Mouse (Mus musculus) ovary, postnatal 14 days (tissue): Measurements from ENCODE around the gene Cep63.

Experiments used
- DNase-seq: peaks from one replicate; pipeline ENCODE4 v3.0.0; 2022; ENCODE audit warnings: low spot score

The Cep63 gene

DNA sequence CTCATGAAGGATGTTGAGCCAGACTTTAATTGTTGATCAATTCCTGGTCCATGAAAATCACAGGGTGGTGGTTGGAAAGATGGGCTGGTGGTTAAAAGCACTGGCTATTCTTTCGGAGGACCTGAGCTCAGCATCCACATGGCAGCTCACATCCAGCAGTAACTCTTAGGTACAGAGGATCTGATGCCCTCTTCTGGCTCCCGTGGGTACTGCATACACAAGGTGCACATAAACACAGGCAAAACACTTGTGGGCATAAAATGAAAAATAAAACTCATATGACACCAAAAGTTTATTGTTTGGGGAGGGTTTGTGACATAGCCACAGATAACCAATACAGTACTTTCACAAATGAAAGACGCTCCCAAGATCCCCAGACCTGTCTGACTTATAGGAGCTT, 67.9 kb downstream of the Cep63 start:
- DNase-seq, result no peak

DNA sequence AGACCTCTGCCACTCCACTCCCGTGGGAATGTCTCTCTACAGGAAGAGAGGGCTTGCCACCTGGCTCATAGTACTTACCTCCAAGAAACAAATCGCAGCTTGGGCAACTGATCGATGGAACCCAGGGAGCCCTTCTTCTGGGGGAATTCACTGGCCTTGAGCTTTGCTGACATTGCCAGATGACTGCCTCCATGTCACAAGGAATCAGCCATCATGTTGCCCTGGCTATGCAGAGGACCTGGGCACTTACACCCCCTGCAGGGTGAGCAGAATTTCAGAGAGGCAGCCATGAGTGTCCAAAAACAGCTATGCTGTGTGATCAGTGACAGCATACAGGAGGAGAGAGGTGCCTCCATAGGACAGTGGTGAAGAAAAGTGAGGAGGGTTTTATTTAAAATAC, 72.6 kb downstream of the Cep63 start:
- DNase-seq, result no peak

DNA sequence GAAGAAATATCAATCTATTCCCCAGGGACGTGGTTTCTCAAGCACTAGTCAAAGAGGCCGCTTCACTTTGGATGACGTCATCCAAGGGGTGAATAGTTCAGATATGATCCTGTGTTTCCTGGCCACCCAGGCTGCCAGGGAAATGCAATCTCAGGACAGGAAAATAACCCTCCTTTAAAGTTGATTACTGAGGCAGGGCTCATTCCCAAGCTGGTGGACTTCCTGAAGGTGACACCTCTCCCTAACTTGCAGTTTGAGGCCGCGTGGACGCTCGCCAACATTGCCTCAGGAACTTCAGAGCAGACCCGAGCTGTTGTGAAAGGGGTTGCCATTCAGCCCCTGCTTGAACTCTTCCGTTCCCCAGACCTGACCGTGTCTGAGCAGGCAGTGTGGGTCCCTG, 74.6 kb downstream of the Cep63 start:
- no peak for DNase-seq

DNA sequence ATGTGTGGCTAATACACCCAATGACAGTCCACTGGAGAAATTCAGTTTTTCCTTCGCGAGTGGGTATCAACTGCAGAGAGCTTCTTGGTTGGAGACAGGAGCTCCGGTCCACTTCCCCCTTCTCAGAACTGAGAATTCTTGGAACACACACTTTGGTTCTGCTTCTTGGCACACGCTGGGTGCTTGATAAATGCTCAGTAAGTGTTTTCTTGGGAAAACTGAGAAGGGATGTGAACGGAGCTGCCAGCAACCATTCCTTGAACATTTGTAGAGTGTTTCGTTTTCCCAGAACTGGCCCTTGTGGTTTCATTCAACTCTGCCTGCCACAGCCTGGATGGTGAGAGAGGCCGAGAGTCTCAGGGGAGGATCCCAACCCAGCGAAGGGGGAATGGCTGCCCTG, 77.1 kb downstream of the Cep63 start:
- DNase-seq, result no peak

DNA sequence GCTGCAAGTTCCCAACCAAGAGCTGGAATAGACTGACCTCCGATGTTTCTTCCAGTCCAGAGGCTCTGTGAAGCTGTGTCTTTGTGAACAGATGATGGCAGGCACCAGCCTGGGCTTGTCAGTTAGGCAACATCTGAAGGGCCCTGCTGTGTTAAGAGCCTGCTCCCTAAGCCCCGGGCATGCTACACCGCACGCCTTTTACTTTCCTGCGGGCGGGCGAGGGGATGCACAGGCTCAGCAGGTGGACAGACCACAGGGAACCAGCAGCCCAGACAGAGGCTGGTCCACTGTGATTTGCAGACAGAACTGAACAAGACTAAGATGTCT, 79.3 kb downstream of the Cep63 start:
- DNase-seq, result no peak

DNA sequence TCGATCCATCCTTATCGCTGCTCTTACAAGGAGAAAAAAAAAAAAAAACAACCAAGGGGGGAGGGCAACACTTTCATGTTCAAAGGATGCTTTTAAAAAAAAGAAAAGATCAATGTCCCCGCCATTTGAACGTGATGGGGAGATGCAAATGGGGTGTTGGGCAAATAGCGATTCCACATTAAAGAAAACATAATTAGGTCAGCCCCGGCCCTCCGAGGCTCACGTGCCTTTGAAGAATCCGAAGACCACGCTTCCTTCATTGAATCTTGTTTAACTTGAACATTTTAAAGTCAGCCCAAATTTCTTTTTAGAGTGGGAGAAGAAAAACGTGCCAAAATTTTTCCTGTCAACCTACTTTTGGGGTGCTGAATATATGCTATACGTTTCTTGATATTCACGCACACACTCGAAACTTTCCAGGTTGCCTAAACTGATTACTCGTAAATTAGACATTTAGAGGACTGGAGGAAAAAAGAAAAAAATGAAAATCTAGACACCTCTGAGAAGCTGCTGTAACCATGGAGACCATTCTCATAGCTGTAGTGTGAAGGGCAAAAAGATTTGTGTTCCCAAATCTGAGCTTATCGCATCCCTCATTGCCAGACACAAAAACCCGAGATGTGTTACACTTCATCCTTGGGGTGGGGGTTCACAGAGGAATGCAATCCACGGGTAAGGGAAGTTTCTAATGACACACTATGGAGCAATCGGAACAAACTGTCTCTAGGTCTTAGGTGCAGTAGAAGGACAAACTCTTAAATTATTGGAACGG, 79.9 kb downstream of the Cep63 start:
- DNase-seq, result no peak

DNA sequence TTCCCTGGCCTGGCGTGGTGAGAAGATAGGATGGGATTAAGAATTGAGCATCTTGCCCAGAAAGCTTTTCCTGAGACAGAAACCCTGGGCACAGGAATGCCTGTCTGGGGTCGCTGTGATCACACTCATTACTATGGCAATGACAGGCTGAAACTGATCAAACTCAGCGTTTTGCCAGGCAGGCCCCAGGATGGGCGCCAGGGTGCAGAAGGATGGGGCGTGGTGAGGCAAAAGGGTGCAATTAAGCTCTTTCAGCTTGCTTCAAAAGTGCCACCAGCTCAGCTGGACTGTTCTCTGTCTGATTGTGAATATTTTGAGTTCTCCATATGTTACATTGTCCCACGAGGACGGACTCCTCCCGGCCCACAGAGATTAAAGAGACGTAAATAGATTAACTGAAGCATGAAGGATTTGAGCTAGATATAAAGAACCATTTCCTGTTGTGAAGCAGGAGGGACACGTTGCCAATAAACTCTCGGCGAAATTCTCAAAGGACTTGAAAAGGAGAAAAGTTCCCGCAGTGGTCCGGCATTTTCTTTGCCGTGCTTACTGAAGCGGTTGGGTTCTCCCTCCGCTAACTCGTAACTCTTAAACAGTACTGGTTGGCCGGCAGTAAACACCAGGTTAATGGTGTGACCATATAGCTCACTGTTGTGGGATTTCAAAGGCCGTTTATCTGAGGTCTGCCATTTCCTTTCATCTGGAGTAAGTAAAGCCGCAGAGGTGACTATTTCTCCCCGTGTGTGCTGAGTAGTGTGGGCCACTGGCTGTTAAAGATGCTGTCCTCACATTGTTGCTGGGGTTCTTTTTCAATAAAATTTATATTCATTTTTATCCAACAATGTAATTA, 80.7 kb downstream of the Cep63 start:
- DNase-seq, result no peak

DNA sequence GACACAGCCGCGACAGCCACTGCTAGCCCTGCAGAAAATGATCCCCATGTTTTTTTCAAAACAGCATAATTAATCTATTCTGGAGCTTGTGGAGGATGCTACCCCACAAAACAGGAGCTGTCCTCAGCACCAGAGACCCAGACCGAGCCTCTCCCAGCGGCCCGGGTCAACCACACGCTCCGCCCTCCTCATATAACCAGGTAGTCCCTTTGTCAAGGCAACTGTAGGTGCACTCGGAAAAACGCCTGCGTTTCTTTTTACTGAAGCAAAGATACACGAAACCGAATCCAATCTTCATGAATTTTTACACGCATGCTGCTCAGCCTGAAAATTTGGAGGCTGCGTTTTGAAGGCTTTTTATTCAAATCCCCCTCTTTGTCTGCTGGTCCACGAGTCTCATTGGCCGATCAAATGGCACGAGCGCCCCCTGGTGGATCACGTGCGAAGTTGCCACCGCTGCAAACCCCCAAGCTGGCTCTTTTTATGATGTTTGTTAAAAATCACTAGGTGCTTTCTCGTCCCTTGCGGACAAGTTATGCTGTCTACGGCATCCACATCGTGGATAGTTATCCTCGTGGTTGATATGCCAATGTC, 81.5 kb downstream of the Cep63 start:
- DNase-seq, result peak; percentile 78

DNA sequence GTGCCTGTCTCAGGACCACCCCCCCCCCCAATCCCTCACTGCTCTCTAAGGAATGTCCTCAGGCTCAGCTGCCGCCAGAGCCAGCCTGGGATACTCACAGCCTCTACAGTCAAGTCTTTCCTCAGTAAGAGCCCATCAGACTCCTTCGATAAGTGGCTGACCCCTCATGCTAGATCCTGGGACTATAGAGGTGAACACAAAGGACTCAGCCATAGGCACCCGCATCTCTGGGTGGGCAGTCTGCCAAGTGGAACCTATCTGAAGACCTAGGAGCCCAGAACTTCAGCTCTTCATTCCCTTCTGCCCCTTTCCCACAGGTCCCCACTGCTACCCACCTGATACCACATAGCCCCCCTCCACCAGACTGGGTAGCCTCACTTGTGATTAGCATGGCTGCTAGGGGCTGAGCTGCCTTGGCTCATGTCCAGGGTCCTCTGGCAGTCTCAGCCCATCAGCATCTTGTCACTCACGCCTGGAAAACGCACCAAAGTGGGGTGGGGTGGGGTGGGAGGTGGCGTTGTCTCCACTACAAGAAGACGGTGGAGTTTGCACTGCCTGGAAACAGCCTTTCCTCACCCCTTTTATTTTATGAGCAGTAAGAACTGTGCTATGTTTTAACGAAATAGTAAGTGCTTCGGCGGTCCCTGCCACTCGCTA, 82.1 kb downstream of the Cep63 start:
- DNase-seq, result no peak

DNA sequence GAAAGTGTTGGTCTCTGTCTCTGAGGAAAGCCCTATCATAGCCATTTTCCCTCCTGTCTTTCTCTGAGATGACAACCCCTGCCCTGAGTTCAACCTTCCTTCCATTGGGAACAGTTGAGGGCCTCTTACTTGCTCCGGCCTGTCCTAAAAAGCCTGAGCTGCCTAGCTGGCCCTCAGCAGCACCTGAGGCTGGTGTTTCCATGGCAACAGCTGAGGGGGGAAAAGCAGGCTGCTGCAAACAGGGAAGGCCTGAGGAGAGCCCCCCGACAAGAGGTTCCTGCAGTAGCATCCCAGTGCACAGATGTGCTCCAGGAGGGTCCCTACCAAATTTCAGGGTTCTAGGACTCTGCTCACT, 82.6 kb downstream of the Cep63 start:
- no peak for DNase-seq

DNA sequence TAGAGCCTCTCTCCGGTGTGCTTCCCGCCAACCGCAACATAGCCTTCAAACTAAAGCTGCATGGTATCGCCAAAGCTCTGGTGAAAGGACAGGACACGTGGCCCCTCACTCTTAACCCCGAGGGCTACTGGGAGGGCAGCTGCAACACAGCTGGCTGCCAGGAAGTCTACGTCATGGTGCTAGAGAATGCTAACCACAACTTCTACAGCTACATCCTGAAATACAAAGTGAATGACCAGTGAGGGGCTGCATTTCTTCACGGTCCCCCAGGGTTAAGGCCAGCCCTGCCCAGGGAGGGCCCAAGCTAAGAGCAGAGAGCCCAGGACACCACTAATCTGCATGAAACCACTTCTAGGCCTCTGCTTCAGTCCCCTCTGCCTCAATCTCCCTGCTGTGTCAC, 83.8 kb downstream of the Cep63 start:
- no peak for DNase-seq

DNA sequence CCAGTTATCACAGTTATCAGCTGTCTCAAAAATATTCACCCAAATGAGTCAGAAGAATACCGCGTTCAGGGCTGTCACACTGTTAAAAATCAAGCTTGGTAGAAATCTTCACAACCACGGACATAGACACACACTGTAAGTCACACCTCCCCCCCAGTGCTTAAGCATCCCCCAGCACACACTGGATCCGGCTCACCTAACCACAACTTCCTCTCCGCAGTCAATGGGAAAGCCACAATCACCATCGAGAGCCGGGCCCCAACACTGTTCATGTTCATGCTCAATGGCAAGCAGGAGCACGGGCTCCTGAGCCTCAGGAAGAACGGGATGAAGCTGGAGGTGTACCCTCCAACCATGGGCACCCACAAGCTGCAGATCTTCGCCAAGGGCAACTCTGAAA, 84.7 kb downstream of the Cep63 start:
- DNase-seq, result no peak

DNA sequence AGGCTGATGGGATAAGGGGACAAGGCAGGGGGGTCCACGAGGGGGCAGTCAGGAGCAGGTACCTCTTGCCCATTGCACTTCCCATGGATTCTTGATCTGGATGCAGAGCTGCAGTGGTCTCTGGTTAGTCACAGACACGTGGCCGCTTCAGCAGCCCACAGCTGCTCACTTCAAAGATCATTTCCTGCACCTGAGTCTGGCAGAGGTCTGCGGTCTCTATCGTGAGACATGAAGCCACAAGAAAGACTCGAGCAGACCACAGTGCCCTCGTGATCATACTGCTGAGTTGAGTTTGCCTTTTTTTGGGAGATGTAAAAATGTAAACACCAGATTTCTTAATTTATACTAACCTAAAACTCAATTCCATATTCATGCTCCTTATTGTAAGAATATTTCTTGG, 86.6 kb downstream of the Cep63 start:
- no peak for DNase-seq

DNA sequence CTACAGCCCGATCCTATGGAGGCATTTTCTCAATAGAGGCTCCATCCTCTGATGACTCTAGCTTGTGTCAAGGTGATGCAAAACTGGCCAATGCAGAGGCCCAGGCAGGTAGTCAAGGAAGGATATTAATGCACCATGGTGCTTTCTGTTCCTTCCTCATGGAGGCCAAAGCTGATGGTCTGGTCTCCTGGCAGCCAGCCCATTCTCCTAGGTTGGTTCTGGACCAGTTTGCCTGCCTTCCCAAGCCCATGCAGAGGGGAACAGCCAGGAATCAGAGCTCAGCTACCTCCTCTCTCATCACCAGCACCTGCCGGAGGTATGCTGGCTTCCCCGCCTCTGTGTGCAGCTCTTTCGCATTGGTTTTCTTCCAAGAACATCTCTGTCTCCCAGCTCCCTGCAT, 89.4 kb downstream of the Cep63 start:
- DNase-seq, result no peak
